Mouse (Mus musculus): ENCODE results near the gene Spata18.

DNA sequence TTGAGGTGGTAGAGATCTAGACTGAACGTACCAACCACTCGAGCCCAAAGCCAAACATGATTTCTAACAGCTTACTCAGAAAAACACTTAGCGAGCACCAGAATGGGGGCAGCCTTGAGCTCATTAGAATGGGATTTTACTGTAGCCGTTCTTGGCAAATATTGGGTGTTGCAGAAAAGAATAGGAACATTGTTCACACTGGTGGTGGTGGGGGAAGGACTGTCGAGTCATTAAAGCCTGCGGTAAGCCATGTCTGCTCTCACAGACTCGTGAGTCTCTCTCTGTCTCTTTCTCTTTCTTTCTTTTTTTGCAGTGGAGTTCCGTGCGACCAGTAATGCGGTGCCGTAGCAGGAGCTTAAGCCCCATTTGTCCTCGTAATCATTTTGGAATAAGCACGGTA lies 25.4 kb downstream of the Spata18 start:
- TF ChIP-seq CTCF (IDR thresholded peaks at IDR 0.05; ENCODE audit: borderline replicate concordance, extremely low read depth, insufficient read depth, insufficient read length) (no peak), POLR2A (IDR thresholded peaks at IDR 0.05; ENCODE audit: borderline replicate concordance, extremely low read depth, insufficient read depth, insufficient read length, poor library complexity, severe bottlenecking) (no peak)
